Mouse (Mus musculus) gastrocnemius, adult 8-10 months (tissue): Measurements from ENCODE around the gene Tmem114. TPM values are rescaled to one million over a fixed set of nuclear protein-coding genes. Genes with fewer than 3 reads are reported as not detected.

Source experiments
- DNase-seq, 2 experiments: peaks; one replicate each; pipeline ENCODE4 v3.0.0; 2022; ENCODE audit warnings: low spot score in 2 of 2
- total RNA-seq, 4 experiments: library from RNA; stranded (reverse); gene quantifications; 2 replicates each; pipeline ENCODE4 v1.2.4; 2022

Gene Tmem114
- total RNA-seq, 4 experiments from 2014 or later: not detected

- DNase-seq: no peak
Observed at GRCm38 (mm10) chr16:8409197-8409596, 15.7 kb downstream of the Tmem114 start.

- DNase-seq: no peak
Observed at GRCm38 (mm10) chr16:8406708-8407107, 18.2 kb downstream of the Tmem114 start.

- DNase-seq: no peak
Observed at GRCm38 (mm10) chr16:8402663-8403062, 22.3 kb downstream of the Tmem114 start.

GRCm38 (mm10) chr16:8401171-8401955 lies 23.6 kb downstream of the Tmem114 start:
- DNase-seq: no peak

- no peak for DNase-seq
Observed at GRCm38 (mm10) chr16:8399868-8400267, 25.1 kb downstream of the Tmem114 start.

- no peak for DNase-seq
Observed at GRCm38 (mm10) chr16:8394946-8395345, 30.0 kb downstream of the Tmem114 start.

GRCm38 (mm10) chr16:8388491-8388890 lies 36.4 kb downstream of the Tmem114 start:
- DNase-seq: no peak

GRCm38 (mm10) chr16:8386386-8386785 lies 38.5 kb downstream of the Tmem114 start:
- no peak for DNase-seq

- DNase-seq: no peak
Observed at GRCm38 (mm10) chr16:8385679-8386078, 39.3 kb downstream of the Tmem114 start.

- DNase-seq: no peak
Observed at GRCm38 (mm10) chr16:8384772-8385171, 40.2 kb downstream of the Tmem114 start.

GRCm38 (mm10) chr16:8383396-8383795 lies 41.5 kb downstream of the Tmem114 start:
- DNase-seq: no peak

- no peak for DNase-seq
Observed at GRCm38 (mm10) chr16:8363066-8363465, 61.9 kb downstream of the Tmem114 start.

Other genes with a start within 250 kb of the Tmem114 start
- 10 to 100 TPM; 76.5 to 91.7 (median 85.3) TPM for gene Mettl22, start 45.7 kb upstream of the Tmem114 start, total RNA-seq
- 1 to 10 TPM in 3 of 4 experiments, under 1 TPM in 1; 0.94 to 1.8 (median 1.5) TPM for gene Abat, start 88.3 kb upstream of the Tmem114 start, total RNA-seq
- gene Pmm2, start 212.5 kb upstream of the Tmem114 start, total RNA-seq: 10 to 100 TPM; 13.1 to 21.2 (median 16.5) TPM
- gene Tmem186, start 212.6 kb upstream of the Tmem114 start, total RNA-seq: 10 to 100 TPM; 13.1 to 15.3 (median 14.2) TPM
- 1 to 10 TPM; 3.9 to 5.7 (median 5.3) TPM for gene Carhsp1, start 247.0 kb upstream of the Tmem114 start, total RNA-seq